Mouse (Mus musculus) ovary, adult 18-20 months (tissue): ENCODE data around the gene Kdelr3.

Experiments used
- DNase-seq: peaks from one replicate; pipeline ENCODE4 v3.0.0; 2022; ENCODE audit warnings: low spot score, mixed read lengths

The Kdelr3 gene

DNA sequence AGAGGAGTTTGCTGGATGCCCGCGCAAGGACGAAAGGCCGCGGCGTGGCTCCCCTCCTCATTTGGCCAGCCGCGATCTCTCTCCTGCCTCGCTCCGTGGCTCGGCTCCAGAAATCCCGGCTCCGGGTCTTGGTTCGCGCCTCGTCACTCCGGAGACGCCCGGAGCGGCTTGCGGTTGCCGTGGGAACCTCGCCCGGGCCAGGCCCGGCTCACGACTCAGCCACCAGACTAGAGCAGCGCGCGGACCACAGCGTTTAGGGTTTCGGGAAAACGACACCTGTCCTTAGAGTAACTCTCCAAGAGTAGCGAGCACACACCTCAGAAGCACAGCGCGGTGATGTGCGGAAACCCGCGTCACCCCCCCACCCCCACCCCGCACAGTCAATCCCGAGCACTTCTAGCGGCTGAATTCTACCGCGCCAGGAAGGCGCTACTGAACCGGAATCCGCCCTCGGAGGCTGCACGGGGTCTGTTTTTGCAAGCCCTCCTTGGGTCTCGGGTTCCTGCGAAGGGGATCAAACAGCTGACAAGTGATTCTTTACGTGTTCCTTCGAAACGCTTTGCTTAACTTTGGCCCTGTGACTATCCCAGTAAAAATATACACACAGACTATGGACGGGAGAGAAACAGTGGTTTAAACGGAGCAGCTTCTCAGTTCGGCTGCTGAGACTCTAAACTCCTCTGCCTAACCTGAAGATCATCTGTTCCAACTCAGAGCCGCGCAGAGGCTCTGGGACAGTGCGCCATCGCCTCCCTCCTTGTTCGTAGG lies 4.5 kb upstream of the Kdelr3 start:
- DNase-seq = peak; percentile 66

DNA sequence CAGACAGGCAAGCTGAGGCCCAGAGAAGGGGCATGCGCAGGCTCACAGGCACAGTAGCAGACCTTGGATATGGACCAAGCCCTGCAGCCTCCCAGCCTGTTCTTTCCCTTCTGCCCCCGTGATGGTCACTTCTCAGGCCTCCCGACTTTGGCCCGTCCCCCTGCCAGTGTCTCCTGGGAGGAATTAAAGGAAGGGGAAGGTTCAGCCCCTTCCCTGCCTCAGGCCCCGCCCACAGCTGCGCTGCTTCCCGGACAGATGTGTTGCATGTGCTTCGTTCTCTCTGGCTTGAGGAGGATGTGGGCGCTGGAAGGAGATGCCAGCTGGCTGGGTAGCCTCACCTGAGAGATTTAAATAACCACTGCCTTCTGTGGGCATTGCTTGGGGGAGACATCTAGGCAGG lies 2.3 kb upstream of the Kdelr3 start:
- no peak for DNase-seq

DNA sequence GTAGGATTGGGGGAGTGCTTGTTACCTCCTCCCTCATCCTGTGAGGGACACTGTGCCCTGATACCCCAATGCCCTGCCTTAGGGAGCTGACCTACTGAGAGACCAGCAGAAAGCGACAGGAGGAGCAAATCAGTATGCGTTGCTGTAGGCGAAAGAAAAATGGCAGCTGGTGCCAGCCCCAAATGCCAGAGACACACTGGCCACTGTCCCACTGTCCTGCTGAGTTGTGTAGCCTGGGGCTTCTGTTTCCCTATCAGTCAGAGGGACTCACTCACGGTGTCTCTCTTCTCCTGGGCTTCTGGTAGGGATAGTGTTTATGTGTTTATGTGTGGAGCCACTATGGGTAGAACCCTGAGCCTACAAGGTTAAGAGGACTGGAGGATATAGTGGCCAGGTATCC lies 1.5 kb downstream of the Kdelr3 start:
- DNase-seq = no peak

DNA sequence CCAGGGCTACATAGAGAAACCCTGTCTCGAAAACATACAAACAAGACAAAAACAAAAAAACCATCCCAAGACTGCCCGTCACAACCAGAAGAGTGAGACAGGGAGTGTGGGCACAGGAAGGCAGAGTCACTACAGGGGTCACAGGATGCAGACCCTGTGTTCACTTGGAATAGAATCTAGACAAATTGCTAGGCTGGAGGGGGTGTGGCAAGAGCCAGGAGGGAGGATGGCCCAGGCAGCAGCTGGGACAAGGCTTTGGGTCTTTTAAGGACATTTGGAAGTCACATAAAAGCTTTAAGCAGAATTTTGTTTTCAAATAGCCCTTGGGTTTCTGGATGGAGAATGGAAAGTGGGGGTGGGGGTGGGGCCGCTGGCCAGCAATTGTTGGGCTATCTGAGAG lies 2.4 kb downstream of the Kdelr3 start:
- no peak for DNase-seq

DNA sequence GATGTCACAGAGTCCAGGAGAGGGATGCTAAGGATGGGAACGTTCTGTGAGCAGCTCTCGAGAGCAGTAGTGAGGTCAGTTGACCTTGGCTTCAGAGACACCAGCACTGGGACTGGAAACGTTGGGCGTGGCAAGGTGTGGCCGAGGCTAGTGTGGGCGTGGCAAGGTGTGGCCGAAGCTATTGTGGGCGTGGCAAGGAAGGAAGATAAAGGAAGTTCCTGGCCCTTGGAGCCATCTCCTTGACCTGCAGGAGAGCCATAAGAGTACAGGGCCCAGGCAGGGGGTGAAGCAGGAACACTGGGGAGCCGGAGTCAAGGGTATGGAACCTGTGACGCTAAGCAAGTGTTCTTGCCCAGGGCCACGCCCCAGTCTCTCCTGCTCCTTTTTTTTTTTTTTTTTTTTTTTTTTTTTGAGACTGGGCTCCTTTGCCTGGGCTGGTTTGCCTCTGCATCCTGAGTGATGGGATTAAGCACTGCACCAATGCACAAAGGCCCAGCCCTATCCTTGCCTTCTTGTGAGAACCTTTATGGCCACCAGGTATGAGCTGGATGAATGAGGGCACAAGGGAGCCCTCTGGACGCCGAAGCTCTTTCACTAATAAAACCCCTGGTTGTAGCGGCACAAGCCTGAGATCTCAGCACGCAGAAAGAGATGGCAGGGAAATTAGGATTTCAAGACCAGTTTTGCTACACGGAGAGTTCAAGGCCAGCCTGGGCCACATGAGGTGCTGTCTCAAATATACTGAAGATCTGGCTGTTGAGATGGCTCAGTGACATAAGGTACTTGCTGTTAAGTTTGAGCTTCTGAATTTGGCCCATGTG lies 3.4 kb downstream of the Kdelr3 start:
- DNase-seq = no peak

DNA sequence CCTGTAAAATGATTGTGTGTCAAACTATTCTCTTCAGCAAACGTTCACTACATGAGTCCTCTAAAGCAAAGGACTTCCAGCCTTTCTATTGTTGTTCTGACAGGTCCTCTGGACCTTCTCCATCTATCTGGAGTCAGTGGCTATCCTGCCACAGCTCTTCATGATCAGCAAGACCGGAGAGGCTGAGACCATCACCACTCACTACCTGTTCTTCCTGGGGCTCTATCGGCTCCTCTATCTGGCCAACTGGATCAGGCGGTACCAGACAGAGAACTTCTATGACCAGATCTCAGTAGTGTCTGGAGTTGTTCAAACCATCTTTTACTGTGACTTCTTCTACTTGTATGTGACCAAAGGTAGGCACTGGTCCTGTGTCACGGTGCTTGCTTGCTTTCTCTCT lies 9.4 kb downstream of the Kdelr3 start:
- no peak for DNase-seq

DNA sequence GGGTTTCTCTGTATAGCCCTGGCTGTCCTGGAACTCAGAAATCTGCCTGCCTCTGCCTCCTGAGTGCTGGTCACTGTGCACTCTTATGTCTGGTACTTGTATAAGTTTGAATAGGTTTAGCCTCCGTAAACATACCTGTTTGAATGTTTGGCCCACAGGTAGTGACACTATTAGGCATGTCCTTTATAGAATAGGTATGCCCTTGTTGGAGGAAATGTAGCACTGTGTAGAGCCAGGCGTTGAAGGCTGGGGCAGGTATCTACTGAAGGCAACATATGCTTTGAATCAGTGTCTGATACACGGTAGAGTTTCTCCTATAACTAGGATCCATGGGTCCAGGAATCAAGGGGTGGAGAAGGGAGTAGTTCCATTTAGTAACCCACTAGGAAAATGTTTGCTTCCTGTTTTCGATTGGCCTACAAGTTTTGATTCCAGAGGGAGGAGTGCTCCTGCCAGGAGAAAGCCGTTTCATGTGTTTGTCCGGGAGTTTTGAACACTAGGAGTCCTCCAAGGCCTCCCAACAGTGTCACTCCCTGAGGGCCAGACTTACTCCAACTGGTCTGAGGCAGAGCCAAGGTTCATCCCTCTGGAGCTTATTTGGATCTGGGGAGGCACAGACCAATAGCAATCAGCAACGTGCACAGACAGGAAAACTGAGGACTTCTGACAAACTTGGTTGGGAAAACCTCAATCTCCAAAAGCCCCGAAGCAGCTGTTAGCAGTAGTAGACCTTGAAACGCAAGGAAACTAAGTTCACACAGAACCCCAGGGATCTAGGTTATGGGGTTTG lies 10.0 kb downstream of the Kdelr3 start:
- DNase-seq = no peak

DNA sequence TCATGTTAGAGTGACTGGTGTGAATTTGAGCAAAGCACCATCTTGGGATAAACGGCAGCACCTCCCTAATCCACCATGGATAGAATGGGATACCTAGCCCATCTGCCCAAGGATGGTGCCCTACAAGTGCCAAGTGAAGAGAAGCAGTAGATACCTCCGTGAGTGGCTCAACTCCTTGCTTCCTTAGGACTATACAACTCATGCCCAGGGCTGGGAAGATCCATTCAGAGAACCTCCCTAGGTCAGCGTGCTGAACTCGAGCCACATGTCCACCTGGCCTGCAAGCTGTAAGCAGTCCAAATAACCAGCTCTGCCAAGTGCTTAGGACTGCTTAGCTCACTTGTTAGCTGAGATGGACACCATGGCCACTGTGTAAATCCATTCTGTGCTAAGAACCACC lies 11.0 kb downstream of the Kdelr3 start:
- DNase-seq = no peak

DNA sequence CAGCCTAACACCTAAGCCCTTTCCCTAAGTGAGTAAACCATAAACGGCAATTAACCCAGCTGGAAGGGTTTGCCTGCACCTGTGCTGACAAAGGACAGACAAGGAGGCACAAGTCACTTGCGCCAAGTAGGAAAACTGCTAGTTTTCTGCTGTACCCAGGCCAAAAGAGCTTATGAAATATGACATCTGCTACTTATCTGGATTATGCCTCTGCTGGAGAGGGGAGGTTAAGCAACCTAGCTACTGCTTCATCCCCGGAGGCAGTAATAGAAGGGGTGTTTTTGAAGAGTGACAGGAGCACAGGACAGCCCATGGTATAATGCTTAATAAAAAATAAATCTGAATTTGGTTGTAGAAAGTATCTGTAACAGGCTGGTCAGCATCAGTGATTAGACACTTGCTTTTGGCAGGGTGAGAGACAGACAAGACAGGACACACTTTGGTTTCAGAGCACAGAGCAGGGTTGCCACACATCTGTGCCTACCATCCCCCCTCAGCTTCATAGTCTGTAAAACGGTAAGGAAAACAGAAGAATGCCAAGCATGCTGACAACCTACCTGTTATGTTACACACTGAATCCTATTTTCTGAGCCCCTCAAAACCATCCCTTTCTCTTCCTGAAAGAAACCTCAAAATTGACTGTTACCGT lies 11.9 kb downstream of the Kdelr3 start:
- no peak for DNase-seq

DNA sequence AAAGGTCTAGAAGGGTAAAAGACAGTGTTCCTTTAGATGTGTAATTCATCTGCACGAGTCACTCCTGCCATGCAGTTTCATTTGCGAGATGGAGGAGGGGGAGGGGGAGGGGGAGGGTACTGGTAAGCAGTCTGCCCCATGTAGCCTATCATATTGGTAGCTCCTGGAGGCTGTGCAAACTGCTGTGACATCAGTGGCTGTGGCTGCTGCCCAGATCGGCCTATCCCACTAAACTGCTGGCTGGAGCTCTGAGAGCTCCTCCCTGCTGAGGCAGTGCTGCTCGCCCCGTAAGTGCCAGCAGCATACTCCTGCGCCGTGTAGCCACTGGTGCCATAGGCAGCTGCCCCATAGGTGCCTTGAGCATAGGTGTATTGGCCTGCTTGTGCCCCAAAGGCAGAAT lies 13.7 kb downstream of the Kdelr3 start:
- no peak for DNase-seq

DNA sequence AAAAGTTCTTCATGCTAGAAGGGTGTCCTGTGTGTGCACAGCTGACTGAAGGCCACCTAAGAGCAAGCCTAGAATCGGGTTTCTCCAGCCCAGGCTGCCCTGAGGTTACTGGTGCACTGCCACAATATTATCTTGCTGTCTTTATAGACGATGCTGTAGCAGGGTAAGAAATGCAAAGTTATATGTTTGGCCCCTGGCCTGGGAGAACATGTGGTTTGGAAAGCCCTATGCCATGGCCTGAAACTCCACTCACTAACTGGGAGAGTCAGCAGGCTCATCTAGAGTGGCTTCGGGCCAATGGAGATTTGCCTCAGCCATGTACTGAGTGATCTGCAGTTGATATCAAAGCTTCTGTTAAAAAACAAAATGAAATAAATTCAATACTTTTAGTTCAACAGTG lies 17.6 kb downstream of the Kdelr3 start:
- DNase-seq = no peak

DNA sequence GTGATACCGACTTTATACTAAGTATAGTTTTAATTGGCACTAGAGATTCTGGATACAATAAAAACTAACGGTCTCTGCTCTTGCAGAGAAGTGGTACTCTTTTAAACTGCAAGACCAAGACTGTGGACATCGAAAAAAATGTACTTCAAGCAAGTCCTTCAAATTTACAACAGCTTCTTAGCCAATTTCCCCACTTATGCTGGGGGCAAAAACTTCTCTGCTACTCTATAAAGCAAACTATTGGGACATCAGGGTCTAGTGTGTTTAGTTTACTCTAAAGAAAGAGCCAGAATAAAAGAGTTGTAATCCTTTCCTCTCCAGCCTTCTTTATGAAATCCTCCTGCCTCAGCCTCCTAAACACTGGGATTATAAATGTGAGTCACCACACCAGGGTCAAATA lies 27.8 kb downstream of the Kdelr3 start:
- DNase-seq = no peak

DNA sequence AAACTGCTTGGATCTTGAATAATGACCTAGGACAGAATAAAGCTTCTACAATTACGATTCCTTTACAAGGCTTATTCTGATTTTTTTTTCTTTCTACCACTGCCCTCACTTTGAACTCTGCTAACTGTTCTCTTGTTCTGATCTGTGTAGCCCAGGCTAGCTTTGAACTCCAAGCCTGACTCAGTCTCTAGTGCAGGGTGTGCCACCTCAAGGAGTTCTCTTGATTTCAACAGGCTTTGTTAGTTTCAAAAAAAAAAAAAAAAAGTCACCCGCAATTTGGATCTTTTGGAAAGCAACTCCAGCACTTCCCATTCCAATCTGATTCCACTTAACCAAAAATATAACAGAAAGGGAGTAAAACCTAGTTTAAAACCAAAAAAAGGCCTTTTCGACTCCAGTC lies 29.3 kb downstream of the Kdelr3 start:
- no peak for DNase-seq

DNA sequence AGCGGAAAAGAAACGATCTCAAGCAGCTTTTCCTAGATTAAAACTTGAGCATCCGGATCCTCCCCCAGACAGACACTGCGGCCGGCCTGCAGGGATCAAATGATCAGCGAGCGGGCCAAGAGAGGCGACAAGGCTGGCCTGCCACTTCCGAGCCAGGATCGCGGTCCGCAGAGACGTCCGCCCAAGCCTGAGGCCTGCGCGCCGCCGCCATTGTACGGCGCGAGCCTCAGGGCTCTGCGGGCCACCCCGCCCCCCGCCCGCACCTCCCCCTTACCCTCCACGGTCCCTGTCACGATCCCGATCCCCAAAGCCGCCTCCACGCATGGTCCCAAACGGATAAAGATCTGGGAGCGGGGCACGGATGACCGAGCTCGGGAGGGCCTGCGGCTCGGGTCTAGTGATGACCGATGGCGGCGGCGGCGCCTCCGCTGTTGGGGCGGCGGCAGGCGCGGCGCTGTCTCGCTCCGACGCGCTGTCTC lies 29.7 kb downstream of the Kdelr3 start:
- DNase-seq = peak; percentile 50

DNA sequence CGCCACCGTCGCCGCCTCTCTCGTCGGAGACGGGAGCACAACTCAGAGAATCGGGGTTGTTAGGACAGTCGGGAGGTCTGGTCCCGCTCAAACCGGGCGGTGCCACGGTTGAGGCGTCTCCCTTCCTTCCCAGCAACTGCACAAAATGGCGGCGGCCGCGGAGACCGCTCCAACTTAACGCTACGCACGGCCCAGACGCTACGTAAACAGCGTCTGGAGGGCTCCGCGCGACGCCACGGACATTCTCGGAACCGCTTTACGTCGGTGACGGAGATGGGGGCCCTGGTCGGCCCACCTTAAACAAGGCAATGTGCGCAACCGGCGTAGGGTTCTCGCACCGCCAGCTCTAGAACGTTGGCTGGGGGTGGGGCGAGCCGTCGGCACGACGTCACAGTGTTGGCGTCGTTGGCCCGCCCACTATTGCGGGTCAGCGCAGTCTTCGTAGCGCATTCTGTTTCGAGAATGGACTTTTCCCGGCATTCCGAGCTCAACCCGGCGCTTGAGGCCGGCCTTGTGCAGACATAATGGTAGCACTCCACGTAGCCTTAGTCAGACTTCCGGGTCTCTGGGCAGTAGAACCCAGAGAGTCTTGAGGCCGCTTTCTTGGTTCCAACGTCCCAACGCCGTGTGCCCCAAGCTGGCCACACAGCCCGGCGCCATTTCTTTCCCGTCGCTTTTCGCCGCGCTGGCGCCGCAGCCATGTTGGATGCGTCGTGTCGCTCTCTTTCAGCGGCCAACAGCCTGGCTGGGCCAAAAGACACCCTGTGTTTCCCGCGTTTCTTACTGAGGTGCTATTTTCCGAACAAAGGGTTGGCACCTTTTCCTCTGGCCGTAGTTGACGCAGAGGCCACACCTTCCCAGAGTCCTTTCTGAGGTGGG lies 30.4 kb downstream of the Kdelr3 start, which contains the start of gene Ddx17:
TSS of gene Ddx17 (minus strand) at position 332 of the 879 bp plus-strand sequence.
- peak; percentile 94 for DNase-seq

DNA sequence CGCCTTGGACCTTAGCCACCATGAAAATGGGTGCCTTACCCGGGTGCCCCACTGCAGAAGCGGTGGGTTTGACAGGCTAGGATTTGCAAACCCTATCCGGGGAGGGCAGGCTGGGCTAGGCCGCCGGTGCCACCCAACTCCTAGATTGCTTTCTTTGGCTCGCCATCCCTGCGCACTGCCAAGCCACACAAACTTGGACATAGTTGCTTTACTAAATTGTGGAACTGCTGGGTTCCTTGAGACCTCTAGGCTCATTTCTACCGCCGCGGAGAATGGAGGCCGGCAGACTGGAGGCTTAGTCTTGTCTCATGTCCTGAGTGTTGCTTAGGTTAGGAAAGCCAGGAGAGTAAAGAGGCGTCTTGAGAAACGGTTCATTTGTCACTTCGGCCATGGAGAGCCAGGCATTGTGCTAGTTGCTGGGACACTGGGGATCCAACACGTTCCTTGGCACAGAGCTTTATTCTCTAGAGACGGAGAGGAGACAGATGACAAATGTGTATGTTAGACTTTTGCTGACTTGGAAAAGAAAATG lies 31.1 kb downstream of the Kdelr3 start:
- no peak for DNase-seq

DNA sequence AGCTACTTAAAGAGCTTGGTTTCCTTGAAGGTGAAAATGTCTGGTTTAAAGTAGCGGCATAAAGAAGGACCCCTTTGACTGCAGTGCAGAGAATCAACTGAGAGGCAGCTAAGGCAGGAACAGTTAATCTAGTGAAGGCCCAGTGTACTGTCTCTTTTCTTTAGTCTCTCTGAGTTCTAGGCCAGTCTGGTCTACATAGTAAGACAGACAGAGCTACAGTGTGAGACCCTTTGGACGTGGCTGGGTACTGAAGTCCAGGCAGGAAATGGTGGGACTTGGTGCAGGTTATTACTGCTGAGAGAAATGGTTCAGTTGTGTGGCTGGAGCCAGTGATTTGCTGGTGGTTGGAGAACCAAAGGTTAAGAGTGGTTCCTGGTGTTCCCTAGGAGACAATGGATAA lies 32.0 kb downstream of the Kdelr3 start:
- no peak for DNase-seq

DNA sequence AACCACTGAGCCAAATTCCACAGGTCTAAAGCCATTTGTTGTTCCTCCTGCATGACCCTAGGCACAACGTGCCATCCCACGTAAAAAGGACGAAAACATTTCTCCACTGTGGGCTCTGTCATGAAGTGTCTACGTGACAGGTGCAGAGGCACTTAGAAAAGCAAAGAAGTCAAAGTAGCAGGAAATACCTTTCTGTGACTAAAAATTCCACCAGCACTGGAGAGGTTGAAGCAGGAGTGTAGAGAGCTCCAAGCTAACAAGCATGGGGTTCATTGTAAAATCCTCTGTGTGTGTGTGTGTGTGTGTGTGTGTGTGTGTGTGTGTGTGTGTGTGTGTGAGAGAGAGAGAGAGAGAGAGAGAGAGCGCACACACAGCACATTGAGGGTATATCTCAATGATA lies 36.4 kb downstream of the Kdelr3 start:
- no peak for DNase-seq

DNA sequence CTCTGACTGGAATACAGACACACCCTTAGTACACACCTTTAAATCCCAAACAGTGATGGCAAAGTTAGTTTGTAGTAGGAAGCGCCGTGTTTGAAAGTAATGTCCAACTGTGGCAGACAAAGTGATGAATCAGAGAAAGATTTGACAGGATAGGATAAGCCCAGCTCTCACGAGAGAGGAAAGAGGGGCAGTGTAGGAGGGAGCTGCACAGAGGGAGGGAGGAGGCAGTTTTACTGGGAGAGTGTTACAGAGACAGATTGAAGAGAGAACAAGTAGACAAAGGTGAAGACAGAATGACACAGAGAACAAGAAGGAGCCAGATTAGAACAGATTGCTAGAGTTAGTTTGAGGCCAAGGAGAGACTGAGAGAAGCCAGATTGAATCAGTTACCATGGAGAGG lies 43.4 kb downstream of the Kdelr3 start:
- no peak for DNase-seq

DNA sequence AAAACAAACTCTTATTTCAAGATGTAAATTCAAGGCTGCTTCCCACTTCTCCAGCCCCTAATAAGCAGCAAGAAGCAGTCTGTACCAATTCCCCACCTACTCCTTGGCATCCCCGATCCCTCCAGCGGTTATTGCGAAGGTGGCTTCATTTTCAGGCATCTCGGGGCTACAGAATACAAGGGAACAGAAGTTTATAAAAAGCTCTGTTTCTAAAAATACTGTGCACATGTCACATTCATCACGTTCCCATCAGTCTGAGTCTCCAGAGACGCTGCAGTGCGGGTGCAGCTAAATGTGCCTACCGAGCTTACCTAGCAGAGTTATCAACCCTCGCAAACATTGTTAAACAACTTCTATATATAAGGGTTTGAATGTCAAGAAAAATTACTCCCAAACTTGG lies 46.2 kb downstream of the Kdelr3 start:
- no peak for DNase-seq
